Mouse (Mus musculus): ENCODE measurements at regions not wholly inside any gene's neighbourhood (a gene's known extent, or its start where the extent isn't known, plus 50 kb on each side); places are given as distances from the start of the nearest gene placed in this dataset.
A peak's percentile ranks its signal among the peaks of the same experiment; 100 is the strongest.

GRCm38 (mm10) chr1:119219817-119220216 lies 166.4 kb upstream of the Gli2 start:
- peak; percentile 42; the same call in 1 of the 2 replicates for ATAC-seq (ENCODE audit: low FRiP score, low TSS enrichment)
- Histone ChIP-seq H3K36me3 (ENCODE audit: insufficient read depth, low read length) (no peaks in the 10 kb centered on the region), H3K9me3 (ENCODE audit: low read length) (no peaks in the 10 kb centered on the region), H3K4me3 (ENCODE audit: low read length) (no peak overlapping the region), H3K27me3 (ENCODE audit: insufficient read depth, low read length) (no peaks in the 10 kb centered on the region), H3K27ac (ENCODE audit: low read length) (no peak overlapping the region), H3K4me2 (replicated peaks; ENCODE audit: low read depth, low read length) (no peak overlapping the region), H3K4me1 (ENCODE audit: insufficient read depth, low read length) (no peaks in the 10 kb centered on the region), H3K9ac (replicated peaks; ENCODE audit: low read length) (no peak overlapping the region)
- WGBS: 79% methylated on average over 10 of the region's 10 CpGs

GRCm38 (mm10) chr1:119217387-119217786 lies 164.0 kb upstream of the Gli2 start:
- 39% methylated on average over 4 of the region's 4 CpGs for WGBS
- Histone ChIP-seq H3K4me2 (replicated peaks; ENCODE audit: low read depth, low read length) (no peak overlapping the region), H3K4me3 (ENCODE audit: low read length) (no peak overlapping the region), H3K4me1 (ENCODE audit: insufficient read depth, low read length) (no peaks in the 10 kb centered on the region), H3K9ac (replicated peaks; ENCODE audit: low read length) (no peak overlapping the region), H3K27me3 (ENCODE audit: insufficient read depth, low read length) (no peaks in the 10 kb centered on the region), H3K9me3 (ENCODE audit: low read length) (no peaks in the 10 kb centered on the region), H3K27ac (ENCODE audit: low read length) (no peak overlapping the region), H3K36me3 (ENCODE audit: insufficient read depth, low read length) (no peaks in the 10 kb centered on the region)
- no peak for ATAC-seq (ENCODE audit: low FRiP score, low TSS enrichment)

DNA sequence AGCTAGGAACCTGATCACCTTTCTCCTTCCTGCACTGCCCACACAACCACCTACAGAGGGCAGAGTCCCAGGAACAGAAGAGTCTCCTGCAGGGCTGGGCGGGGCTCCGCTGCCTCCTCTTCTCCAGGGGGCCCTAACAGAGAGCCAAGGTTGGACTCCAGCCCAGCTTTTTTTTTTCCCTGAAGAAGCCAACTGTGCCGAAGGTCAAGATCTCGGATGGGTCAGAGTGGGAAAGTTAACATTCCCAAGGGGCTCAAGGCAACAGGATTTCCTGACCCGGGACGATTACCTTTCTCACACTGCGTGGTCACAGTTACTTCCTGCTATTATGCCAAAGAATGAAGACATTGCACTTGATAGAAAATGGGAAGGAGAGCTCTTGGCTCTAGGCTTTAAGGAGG lies 156.2 kb upstream of the Gli2 start:
- Histone ChIP-seq H3K4me2 (replicated peaks; ENCODE audit: low read depth, low read length) (no peak overlapping the region), H3K9me3 (ENCODE audit: low read length) (no peaks in the 10 kb centered on the region), H3K36me3 (ENCODE audit: insufficient read depth, low read length) (no peaks in the 10 kb centered on the region), H3K4me3 (ENCODE audit: low read length) (no peak overlapping the region), H3K27me3 (ENCODE audit: insufficient read depth, low read length) (no peaks in the 10 kb centered on the region), H3K4me1 (ENCODE audit: insufficient read depth, low read length) (no peaks in the 10 kb centered on the region), H3K9ac (replicated peaks; ENCODE audit: low read length) (no peak overlapping the region), H3K27ac (ENCODE audit: low read length) (no peak overlapping the region)
- peak; percentile 53; the same call in 1 of the 2 replicates for ATAC-seq (ENCODE audit: low FRiP score, low TSS enrichment)
- WGBS: 46% methylated on average over 7 of the region's 7 CpGs

DNA sequence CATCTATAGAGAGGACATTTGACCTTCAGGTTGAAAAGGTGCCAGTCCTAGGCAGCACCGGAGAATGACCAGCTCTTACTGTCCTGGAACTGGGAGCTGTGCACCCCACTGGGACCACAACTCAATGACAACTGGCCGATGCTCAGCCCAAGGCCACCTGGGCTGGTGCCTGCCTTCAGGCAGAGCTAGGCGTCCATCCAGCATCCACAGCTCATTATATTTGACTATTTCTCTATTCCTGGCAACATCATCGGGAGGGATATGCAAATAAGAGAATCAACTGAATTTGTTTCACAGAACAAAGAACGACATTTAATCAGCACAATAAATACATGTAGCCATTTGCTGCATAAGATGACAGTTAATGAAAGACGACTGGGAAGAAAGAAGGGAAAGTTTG lies 149.0 kb upstream of the Gli2 start:
- no peak overlapping the region for H3K9ac ChIP-seq (replicated peaks; ENCODE audit: low read length)
- ATAC-seq (ENCODE audit: low FRiP score, low TSS enrichment): no peak
- no peak overlapping the region for H3K27ac ChIP-seq (ENCODE audit: low read length)
- peaks cover 4% of the 10 kb centered on the region for H3K4me1 ChIP-seq (ENCODE audit: insufficient read depth, low read length)
- H3K36me3 ChIP-seq (ENCODE audit: insufficient read depth, low read length): no peaks in the 10 kb centered on the region
- no peaks in the 10 kb centered on the region for H3K9me3 ChIP-seq (ENCODE audit: low read length)
- H3K4me2 ChIP-seq (replicated peaks; ENCODE audit: low read depth, low read length): no peak overlapping the region
- WGBS: 81% methylated on average over 6 of the region's 6 CpGs
- H3K4me3 ChIP-seq (ENCODE audit: low read length): no peak overlapping the region
- H3K27me3 ChIP-seq (ENCODE audit: insufficient read depth, low read length): no peaks in the 10 kb centered on the region

- peak; percentile 62 for ATAC-seq (ENCODE audit: low FRiP score, low TSS enrichment)
Measured at GRCm38 (mm10) chr1:119197415-119197700, 143.9 kb upstream of the Gli2 start.

DNA sequence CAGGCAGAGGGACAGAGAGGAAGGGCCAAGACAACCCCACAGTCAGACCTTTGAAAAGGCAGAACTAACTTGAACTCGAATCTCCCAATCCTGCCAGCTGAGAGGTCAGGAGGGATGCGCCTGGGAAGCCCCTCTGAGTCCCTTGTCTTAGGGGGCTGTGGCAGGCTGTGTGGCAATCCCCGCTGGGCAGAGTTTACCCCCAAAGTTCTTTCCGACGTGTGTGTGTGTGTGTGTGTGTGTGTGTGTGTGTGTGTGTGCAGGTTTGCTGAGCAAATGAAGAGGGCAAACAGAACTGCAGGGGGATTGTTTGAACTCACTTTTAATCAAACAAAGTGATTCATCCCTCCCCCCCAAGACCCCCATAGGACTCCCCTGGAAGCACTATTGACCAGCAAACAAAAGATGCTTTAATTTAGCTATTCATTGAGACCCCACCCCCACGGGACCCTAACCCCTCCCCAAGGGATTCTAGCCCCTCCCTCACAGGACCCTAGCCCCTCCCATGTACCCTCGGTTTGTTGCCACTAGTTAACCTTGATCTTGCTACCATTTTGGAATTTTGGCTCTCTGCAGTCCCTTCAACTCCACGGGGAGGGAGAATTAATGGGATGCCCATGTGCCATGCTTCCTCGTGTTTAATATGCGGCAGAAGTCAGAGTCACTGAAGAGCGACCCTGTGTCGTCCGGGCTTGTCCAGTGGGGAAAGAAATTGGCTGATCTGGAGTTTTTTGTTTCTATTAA lies 143.4 kb upstream of the Gli2 start:
- 56% methylated on average over 13 of the region's 13 CpGs for WGBS
- Histone ChIP-seq H3K27ac (ENCODE audit: low read length) (no peak overlapping the region), H3K4me3 (ENCODE audit: low read length) (no peak overlapping the region), H3K27me3 (ENCODE audit: insufficient read depth, low read length) (no peaks in the 10 kb centered on the region), H3K4me2 (replicated peaks; ENCODE audit: low read depth, low read length) (no peak overlapping the region), H3K4me1 (ENCODE audit: insufficient read depth, low read length) (peaks cover 19% of the 10 kb centered on the region), H3K9me3 (ENCODE audit: low read length) (no peaks in the 10 kb centered on the region), H3K36me3 (ENCODE audit: insufficient read depth, low read length) (no peaks in the 10 kb centered on the region), H3K9ac (replicated peaks; ENCODE audit: low read length) (no peak overlapping the region)
- no peak for ATAC-seq (ENCODE audit: low FRiP score, low TSS enrichment)

More at GRCm38 (mm10) chr1:119197415-119197700, 143.9 kb upstream of the Gli2 start:
- peaks cover 19% of the 10 kb centered on the region for H3K4me1 ChIP-seq (ENCODE audit: insufficient read depth, low read length)
- H3K36me3 ChIP-seq (ENCODE audit: insufficient read depth, low read length): no peaks in the 10 kb centered on the region
- WGBS: 30% methylated on average over 7 of the region's 7 CpGs
- no peak overlapping the region for H3K9ac ChIP-seq (replicated peaks; ENCODE audit: low read length)
- no peak overlapping the region for H3K4me2 ChIP-seq (replicated peaks; ENCODE audit: low read depth, low read length)
- H3K9me3 ChIP-seq (ENCODE audit: low read length): no peaks in the 10 kb centered on the region
- no peak overlapping the region for H3K4me3 ChIP-seq (ENCODE audit: low read length)
- H3K27ac ChIP-seq (ENCODE audit: low read length): no peak overlapping the region
- no peaks in the 10 kb centered on the region for H3K27me3 ChIP-seq (ENCODE audit: insufficient read depth, low read length)

DNA sequence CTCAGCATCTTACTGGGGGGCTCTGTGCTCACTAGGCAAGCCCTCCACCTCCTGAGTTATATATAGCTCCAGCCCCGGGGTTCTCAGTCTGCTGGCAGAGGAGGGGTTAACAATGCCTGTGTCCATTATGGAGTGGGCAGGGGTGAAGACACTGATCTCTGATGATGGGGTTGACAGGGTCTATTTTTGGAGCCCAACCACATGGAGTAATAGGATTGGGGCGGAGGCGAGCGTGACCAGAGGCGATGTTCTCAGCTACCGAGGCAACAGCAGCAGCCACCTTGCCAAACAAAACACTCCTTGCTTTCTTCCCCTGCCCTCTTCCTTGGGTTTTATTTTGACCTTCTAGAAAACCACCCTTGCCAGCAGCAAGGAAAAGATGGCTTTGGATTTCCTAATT lies 141.1 kb upstream of the Gli2 start:
- H3K27me3 ChIP-seq (ENCODE audit: insufficient read depth, low read length): no peaks in the 10 kb centered on the region
- no peak overlapping the region for H3K9ac ChIP-seq (replicated peaks; ENCODE audit: low read length)
- no peak overlapping the region for H3K4me2 ChIP-seq (replicated peaks; ENCODE audit: low read depth, low read length)
- no peak for ATAC-seq (ENCODE audit: low FRiP score, low TSS enrichment)
- WGBS: 53% methylated on average over 6 of the region's 6 CpGs
- no peak overlapping the region for H3K4me3 ChIP-seq (ENCODE audit: low read length)
- no peaks in the 10 kb centered on the region for H3K36me3 ChIP-seq (ENCODE audit: insufficient read depth, low read length)
- H3K4me1 ChIP-seq (ENCODE audit: insufficient read depth, low read length): peaks cover 19% of the 10 kb centered on the region
- H3K9me3 ChIP-seq (ENCODE audit: low read length): no peaks in the 10 kb centered on the region
- H3K27ac ChIP-seq (ENCODE audit: low read length): no peak overlapping the region

GRCm38 (mm10) chr1:119191177-119191576 lies 137.8 kb upstream of the Gli2 start:
- H3K9ac ChIP-seq (replicated peaks; ENCODE audit: low read length): no peak overlapping the region
- H3K4me1 ChIP-seq (ENCODE audit: insufficient read depth, low read length): peaks cover 12% of the 10 kb centered on the region; the same call in 1 of the 2 replicates
- no peak overlapping the region for H3K27ac ChIP-seq (ENCODE audit: low read length)
- no peak overlapping the region for H3K4me2 ChIP-seq (replicated peaks; ENCODE audit: low read depth, low read length)
- H3K27me3 ChIP-seq (ENCODE audit: insufficient read depth, low read length): peaks cover 11% of the 10 kb centered on the region
- H3K36me3 ChIP-seq (ENCODE audit: insufficient read depth, low read length): no peaks in the 10 kb centered on the region
- H3K9me3 ChIP-seq (ENCODE audit: low read length): no peaks in the 10 kb centered on the region
- WGBS: 87% methylated on average over 2 of the region's 2 CpGs
- no peak overlapping the region for H3K4me3 ChIP-seq (ENCODE audit: low read length)
- ATAC-seq (ENCODE audit: low FRiP score, low TSS enrichment): no peak

DNA sequence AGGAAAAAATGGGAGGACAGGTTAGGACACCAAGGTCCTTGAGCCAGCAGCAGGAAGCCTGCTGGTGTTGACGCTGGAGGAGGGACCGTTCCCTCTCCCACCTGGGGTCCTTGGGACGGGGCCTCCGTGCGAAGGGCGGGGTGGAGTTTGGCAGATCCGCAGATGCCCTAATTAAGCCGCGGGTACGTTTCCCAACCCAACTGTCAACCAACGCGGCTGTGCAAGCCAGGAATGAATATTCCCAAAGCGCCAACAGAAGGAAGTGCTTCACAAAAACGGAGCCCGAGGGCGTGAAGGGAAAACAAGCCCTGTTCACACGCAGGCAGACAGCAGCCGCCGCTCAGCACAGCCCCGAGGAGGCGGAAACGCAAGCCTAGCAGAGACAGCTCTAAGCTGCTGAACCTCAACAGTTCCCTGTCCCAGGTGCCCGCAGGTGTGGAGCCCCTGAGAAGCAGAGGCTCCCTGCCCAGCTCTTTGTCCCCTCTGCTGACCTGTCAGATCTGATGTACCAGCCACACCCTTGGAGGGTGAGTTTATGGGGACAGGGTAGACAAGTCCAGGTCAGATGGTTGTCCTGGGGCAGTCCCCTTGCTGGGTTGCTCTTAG lies 136.1 kb upstream of the Gli2 start:
- peaks cover 4% of the 10 kb centered on the region; the same call in 1 of the 2 replicates for H3K4me1 ChIP-seq (ENCODE audit: insufficient read depth, low read length)
- H3K27ac ChIP-seq (ENCODE audit: low read length): no peak overlapping the region
- peaks cover 15% of the 10 kb centered on the region for H3K27me3 ChIP-seq (ENCODE audit: insufficient read depth, low read length)
- H3K9me3 ChIP-seq (ENCODE audit: low read length): no peaks in the 10 kb centered on the region
- WGBS: 1% methylated on average over 23 of the region's 23 CpGs
- H3K4me2 ChIP-seq (replicated peaks; ENCODE audit: low read depth, low read length): peak overlapping the region; percentile 50
- H3K36me3 ChIP-seq (ENCODE audit: insufficient read depth, low read length): no peaks in the 10 kb centered on the region
- ATAC-seq (ENCODE audit: low FRiP score, low TSS enrichment): peak; percentile 71; the same call in 1 of the 2 replicates
- peak overlapping the region; percentile 41; the same call in 1 of the 2 replicates for H3K9ac ChIP-seq (replicated peaks; ENCODE audit: low read length)
- H3K4me3 ChIP-seq (ENCODE audit: low read length): peak overlapping the region; percentile 26

DNA sequence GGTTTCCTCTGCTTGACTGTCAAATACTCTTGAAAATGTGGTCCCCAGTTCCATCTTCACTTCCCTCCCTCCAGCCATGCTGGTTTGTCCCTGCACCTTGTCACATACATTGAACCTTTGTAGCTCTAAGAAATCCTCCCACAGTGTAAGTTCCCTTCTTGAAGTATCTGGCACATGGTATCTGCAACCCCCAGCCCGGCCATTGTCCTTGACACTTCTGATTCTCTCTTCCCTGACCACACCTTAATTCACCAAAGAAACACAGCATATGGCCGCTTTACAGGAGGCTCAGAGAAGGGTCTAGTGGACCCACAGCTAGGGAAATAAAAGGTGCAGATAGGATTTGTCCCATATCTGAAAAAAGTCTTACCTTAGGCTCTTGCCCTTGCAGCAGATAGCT lies 133.9 kb upstream of the Gli2 start:
- H3K27me3 ChIP-seq (ENCODE audit: insufficient read depth, low read length): peaks cover 17% of the 10 kb centered on the region
- no peaks in the 10 kb centered on the region for H3K36me3 ChIP-seq (ENCODE audit: insufficient read depth, low read length)
- no peak overlapping the region for H3K4me3 ChIP-seq (ENCODE audit: low read length)
- H3K27ac ChIP-seq (ENCODE audit: low read length): no peak overlapping the region
- WGBS: 72% methylated on average over 2 of the region's 2 CpGs
- no peak overlapping the region for H3K9ac ChIP-seq (replicated peaks; ENCODE audit: low read length)
- ATAC-seq (ENCODE audit: low FRiP score, low TSS enrichment): no peak
- no peaks in the 10 kb centered on the region for H3K9me3 ChIP-seq (ENCODE audit: low read length)
- no peak overlapping the region for H3K4me2 ChIP-seq (replicated peaks; ENCODE audit: low read depth, low read length)
- H3K4me1 ChIP-seq (ENCODE audit: insufficient read depth, low read length): 0 out of 2 replicates have a peak, but pooled peaks cover 4% of the 10 kb centered on the region
